Mouse (Mus musculus) thymus, adult 18-20 months (tissue): ENCODE data around the gene Scn5a.
A peak's percentile ranks its signal among the peaks of the same experiment; 100 is the strongest.

ENCODE experiments used
- DNase-seq, 2 experiments: peaks; one replicate each; pipeline ENCODE4 v3.0.0; 2022; ENCODE audit warnings: mixed read lengths in 2 of 2

Scn5a gene

DNA sequence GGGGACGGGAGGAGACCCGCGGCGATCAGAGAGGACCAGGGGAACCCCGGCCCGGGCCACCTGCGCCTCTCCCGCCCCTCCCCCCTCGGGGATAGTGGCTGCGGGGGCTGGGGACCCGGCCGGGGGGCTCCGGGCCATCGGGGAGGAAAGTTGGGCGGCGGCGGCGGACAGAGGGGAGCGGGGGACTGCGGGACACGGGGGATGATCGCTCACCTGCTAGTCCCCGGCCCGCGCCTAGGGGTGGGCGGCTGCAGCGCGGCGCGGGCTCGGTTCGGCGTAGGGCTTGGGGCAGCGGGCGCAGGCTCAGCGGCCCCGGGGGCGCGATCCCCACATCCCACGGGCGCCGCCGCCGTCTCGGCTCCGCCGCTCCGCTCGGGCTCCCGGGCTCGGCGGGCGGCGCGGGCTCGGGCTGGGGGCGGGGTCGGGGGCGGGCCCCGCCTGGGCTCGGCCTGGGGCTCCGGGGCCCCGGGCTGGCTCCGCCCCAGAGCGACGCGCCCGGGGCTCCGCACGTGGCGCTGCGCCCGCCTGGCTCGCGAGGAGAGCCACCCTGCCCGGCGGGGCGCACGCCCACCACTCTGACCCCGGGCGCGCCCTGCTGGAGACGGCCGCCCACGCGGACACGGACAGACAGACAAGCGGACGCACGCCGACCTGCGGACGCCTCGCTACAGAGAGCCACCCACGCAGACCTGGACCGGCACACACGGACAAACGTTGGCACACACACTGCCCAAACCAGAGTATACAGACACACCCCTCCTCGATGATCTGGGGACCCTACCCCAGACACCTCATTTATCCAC, at the start of gene Scn5a:
Scn5a (minus strand) TSS at position 381 of the 803 bp plus-strand sequence.
- DNase-seq = peak; percentile 35 to 38

DNA sequence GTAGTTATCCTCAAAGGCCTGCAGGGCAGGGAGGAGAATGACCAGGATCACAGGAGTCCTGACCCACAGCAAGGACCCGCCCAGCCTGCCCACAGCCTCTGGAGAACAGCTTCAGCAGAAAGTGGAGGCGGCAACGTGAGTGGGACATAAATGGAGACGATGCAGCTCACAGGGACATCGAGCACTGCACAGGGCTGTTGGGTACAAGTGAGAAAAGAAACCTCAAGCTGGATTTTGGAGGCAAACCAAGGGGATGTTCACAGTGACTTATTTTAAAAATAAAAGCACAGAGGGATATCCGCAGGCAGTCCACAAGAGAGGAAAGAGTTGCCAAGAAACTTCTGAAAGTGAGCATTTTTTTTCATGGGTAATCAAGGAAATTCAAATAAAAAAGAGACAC, 48.4 kb upstream of the Scn5a start:
- no peak for DNase-seq

DNA sequence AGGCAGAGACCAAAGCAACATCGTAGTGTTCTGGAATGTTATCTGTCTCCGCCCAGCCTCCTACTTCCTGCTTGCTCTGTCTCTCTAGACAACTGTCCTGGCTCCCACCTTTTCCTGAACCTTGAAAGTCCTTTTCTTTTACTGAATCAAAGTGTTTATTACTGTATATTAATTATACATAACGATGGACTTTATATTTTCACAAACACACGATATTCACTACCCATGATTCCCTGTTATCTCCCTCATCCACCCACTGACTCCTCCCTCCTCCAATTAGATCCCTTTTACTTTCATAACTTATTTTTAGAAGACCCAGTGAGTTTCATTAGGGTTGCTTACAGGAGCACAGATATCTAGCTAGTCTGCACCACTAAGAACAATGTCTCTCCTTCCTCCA, 45.3 kb upstream of the Scn5a start:
- DNase-seq = no peak

DNA sequence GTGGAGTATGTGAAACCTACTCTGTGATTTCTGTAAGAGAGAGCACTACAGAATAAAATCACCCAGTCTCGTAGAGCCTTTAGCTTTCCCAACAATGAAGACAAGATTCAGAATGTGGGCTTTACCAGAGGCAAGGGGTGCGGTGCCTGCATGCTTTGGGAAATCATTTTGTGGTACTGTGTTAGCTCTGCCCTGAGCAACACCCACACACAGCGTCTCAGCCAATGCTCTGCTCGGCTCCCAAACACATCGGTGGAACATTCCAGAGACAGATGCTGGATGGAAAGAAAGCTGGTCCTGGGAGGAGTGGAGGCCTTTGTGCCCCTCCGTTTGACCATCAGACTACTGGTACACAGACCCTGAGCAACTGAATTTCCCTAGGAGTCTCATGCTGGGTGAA, 36.0 kb upstream of the Scn5a start:
- no peak for DNase-seq

DNA sequence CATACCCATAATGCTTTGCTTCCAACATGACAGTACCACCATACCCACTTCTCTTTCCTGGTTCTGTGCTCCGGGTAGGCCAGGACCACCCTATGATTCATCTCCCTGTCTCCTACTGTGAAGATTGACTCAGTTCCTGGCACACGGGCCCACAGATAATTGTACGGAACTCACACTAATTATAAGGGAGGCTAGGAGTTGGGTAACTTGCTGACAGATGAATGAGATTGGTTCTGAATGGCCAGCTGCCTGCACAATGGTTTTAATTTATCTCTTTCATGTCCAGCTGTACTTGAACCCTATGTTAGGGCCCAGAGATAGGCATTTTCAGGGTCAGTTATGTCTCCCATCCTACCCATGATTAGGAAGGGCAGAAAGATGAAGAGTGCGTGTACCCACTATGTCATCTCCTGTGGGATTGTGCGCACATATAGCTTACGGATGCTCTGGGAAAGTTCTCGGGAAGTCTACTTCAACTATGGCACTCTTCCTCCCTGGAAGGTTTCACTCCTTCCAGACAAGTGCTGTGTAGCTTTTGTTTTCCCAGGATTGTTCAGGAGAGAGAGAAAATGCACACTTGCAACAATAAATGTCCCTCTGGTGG, 31.8 kb upstream of the Scn5a start:
- DNase-seq = no peak

DNA sequence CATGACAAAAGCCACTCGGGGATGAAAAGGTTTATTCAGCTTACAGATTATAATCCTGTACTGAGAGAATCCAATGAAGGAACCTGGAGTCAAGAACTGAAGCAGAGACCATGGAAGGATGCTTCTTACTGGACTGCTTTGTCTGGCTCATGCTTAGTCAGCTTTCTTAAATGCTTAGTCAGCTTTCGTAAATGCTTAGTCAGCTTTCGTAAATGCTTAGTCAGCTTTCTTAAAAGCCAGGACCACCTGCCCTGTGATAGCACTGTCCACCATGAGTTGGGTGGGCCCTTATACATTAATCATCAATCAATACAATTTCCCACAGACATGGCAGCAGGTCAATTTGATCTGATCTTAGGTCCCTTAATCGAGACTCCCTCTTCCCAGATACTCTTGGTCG, 28.1 kb upstream of the Scn5a start:
- no peak for DNase-seq

DNA sequence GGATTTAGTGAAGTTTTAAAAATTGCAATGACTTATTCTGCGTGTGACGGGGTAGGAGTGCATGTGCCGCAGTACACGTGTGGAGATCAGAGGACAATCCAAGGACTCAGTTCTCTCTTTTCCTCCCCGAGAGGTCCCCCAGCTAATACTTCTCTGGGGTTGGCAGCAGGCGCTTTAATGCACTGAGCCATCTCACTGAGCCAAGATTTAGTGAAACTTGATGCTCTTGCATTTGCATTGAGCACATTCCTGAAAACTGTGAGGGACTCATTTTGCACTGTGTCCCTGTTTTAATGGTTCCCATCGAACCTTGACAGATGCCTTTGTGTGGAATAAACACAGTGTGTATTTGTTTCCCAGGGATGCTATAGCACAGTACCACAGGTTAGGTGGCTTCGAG, 25.8 kb upstream of the Scn5a start:
- no peak for DNase-seq

DNA sequence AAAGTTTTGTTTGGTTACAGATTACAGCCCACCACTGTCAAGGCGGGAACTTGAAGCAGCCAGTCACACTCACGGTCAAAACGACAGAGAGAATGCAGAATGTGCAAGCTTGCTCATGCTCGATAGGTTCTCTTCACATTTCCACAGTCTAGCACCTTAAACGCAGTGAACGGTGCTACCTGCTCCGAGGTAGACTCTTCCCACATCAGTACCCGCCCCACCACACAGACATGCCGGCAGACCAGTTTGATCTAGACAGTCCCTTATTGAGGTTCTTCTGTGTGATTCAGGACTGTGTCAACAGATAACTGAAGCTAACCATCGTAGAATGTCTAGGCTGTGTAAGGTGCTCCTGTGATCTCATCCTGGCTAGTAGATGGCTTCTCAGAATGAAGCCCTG, 19.7 kb upstream of the Scn5a start:
- DNase-seq = no peak

DNA sequence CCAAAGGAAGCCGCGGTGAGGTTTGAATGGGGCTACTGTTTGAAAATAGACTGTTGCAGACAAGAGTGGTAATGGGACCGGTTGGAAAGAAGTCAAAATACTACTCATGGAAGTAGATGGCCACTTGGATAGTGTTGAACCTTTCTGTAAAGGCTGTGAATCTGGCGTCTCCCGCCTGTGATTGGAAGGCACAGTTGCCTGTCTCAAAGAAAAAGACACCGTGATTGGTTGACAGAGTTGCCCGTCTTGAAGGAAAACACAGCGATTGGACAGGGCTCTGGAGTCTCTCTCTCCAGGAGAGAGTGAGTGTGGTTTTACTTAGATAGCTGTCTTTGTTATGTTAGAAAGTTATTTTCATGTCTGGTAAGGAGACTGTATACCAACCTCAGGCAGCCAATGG, 18.5 kb upstream of the Scn5a start:
- DNase-seq = no peak

DNA sequence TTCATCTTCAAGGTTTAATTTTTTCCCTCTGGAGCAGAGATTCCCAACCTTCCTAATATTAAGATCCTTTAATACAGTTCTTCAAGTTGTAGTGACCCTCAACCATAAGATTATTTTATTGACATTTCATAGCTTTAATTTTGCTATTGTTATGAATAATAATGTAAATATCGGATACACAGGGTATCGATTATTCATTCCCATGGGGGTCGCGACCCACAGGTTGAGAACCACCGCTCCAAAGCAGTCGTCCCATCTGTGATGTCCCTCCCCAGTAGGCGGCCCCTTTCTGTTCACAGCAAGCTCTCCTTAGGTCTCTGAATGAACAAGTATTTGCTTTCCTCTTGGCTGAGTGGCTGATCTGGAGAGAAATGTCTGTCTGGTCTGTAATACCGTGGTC, 10.8 kb upstream of the Scn5a start:
- DNase-seq = no peak

DNA sequence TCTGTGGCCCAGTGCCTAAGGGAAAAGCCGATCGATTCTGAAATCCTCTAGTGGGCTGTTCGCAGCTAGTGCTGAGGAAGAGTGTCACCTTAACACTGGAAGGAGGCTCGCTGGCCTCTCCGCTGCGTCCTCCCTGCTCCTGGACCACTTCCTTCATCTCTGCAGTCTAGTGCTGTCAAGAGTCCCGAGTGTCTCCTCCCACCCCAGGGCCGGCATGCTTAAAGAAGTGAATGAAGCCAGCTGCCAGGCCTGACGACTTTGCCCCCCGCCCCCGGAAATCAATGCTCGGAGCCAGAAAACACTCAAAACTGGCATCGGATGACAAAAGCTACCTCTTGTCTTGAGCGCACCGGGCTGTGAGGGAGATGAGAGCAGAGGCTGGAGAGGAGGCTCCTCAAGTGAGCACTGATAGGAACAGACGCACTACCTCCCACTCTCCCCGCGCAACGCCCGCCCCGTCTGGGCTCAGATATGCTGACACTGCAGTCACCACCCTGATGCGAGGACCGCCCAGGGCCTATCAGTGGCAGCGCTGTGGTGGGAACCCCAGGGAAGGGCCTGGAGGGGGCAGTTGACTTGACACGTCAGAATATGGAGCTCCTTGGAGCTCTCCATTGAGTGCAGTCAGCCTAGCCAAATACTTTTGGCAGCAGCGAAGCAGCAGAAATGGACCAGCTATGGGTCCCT, 10.1 kb upstream of the Scn5a start:
- no peak for DNase-seq

DNA sequence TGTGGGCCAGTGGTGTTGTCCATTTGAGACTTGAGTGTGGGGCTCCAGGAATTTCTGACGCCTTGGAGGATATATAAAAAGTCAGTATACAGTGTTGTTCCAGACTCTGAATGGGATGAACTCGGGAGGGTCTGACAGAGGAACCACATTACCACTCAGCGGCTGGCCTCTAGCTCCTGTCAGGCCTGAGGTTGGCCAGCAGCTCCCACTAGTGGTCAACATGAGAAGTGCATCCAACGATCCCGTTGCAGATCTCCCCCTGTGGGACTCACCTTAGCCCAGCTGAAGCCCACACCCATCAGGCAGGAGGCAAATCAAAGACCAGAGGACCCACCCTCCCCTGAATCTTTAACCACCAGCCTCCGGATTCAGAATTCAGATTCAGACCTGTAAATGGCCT, 1.9 kb upstream of the Scn5a start:
- peak; percentile 54 to 58 for DNase-seq

DNA sequence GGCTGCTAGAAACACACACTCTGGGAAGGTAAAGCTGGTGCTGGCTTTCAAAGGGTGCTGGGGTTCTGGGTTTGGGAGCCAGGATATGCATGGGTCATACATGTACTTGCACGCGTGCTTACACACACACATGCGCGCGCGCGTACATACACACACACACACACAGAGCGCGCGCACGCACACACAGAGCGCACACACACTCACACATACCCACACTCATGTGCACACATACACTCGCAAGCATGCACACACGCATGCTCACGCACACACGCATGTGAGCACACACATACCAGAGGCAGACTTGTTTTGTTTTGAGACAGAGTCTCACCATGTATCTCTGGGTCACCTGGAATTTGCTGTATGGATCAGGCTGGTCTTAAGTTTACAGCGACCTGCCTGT, 1.4 kb upstream of the Scn5a start:
- no peak for DNase-seq

DNA sequence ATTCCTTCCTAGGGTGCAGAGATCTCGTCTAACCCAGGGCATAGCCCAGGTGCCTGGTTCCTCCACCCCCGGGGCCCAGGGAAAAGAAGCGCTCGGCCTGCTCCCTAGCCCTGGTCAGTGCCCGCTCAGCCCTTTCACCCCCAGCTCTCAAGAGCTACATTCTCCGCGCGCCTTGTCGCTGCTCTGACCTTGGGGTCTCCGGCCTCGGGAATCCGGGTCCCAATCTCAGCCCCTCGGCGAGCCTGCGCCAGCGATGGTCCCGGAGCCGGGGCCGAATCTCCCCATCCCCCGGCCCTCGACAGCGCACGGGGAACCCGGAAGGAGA, 543 bp downstream of the Scn5a start:
- peak in 1 of 2 experiments; percentile 10 for DNase-seq

DNA sequence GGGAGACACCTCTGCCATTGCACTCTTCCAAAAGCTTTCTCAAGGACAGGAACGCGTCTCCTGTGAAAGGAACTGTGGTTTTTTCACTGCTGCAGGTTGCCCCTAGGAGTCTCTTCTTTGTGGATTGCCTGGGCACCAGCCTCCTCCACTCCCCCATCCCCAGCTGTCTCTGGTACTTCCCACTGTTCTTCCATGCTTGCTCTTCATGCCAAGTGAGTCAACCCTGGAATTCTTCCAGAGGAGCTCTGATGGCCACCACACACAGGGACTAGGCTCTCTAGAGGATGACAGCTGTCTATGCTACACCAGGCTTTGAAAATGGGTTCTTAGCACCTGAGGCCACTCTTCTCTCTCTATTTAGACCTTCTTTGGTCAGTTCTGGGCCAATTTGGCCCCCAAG, 1.8 kb downstream of the Scn5a start:
- DNase-seq = no peak

DNA sequence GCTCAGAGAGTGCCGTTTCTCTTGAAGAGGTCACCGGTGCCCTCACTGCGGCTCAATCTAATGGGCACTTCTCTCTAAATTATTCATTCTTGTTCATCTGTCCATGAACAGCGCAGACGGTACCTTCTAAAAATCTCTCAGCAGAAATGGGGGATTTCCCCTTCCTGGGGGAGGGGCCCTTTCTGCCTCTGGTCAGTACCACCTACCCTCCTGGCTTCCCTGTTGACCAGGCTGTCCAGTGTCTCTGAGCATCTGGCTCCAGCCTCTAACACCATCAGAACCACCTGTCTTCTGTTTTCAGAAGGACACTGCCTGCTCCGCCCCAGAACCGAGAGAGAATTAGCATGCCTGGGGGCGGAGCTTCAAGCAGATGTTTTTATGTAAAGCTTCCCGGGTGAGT, 3.1 kb downstream of the Scn5a start:
- DNase-seq = no peak

DNA sequence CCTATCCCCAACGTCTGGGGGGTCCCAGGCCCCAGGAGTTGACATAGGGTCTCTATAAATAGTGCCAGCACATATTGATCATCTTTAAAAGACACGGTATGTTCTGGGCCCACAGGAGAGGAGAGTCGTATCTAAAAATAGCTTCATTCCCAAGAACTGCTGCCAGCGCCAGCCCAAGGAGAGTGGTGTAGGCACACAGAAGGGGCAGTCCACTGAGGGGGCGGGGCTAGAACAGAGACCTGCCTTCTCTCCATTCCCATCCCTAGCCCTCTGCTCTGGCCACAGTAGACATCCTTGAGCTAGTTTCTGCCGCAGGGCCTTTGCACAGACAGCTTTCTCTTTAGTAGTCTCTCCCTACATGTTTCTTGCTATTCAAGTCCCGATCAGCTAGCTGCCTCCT, 4.5 kb downstream of the Scn5a start:
- DNase-seq = no peak

DNA sequence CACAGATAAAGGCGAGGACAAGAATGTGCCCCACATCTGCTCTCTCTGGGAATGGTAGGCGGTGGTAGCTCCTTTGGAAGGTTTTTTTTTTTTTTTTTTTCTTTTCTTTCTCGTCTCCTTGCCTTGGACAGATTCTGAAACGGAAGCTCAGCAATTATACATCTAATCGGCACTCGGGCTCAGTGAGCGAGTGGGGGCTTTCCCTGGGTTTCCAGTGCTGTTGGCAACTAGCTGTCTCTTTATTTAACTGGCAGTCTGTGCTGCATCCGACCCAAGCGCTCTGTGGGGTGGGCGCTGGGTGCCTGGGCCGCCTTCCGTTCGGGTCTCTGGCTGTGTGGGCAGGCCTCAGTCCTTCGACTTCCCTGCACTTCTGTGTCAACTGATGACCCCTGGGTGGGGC, 5.8 kb downstream of the Scn5a start:
- no peak for DNase-seq

DNA sequence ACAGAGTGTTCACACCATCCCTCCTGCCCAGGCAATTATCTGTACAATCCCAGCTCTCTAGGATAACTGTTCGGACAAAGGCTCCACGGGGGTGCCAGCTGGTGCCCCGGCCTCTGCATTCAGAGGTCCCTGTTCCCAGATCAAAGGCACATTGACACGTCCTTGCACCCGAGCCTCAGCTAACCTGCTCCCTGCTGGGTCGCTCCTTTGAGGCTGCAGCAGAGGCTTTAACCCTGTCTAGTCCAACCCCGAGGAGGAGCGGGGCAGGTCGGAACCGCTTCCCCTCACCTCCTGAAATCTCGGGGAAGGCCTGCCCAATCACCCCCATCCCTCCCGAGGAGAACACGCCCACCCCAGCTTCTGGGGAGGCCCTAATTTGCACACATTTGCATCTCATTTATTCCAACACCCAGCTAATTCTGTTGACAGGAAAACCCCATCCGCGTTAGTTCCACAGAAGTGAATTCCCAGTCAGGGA, 7.4 kb downstream of the Scn5a start:
- no peak for DNase-seq

DNA sequence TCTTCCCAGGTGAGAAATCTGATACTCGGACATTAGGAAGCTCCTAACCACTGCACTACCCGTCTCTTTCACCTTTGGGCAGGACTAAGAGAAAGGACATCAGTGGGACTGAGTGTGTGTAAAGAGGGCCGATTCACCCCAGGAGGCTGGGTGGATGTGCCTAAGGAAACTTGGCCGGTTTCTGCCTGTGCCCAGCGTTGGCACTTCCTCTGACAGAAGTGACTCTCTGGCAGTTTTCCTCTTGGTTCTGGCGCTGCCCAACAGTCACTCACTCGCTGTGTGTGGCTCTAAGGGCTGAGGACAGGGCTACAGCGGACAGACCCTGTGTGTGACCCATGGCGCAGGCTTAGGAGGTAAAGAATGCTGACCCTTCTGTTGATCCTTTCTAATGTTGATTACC, 8.2 kb downstream of the Scn5a start:
- no peak for DNase-seq

DNA sequence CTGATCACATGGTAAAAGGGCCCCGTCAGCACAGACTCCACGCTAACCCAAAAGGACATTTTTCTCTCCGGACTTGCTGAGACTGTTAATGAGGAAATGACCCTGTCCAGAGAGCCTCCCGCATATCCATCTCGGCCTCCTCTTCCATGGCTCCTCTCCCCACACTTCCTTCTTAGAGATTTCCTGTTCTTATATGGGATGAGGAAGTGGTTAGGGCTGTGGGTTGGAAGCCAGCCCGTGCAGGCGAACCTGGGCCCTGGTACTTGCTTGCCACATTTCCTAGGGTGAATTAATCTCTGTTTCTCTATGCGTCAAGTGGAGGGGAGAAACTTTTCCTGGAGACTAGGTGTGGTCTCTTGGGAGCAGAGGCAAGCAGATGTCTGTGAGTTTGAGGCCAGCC, 10.1 kb downstream of the Scn5a start:
- DNase-seq = no peak

DNA sequence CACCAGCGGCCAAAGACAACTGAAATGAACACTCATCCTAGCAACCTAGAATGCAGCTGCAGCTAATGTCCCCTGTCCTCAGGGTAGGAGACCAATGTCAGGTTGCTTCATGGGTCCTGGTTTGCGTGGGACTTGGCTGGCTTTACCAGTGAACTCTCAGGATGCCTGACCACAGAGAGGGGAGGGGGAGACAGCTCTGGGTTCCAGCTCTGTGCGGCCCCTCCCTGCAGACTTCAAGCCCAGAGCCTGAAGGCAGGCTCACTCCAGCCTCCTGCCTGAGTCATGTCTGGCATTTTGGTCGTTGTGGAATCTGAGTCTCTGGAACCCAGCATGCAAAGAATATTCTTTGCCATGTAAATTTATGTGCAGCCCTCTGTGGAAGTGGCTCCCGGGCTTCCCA, 11.0 kb downstream of the Scn5a start:
- no peak for DNase-seq

DNA sequence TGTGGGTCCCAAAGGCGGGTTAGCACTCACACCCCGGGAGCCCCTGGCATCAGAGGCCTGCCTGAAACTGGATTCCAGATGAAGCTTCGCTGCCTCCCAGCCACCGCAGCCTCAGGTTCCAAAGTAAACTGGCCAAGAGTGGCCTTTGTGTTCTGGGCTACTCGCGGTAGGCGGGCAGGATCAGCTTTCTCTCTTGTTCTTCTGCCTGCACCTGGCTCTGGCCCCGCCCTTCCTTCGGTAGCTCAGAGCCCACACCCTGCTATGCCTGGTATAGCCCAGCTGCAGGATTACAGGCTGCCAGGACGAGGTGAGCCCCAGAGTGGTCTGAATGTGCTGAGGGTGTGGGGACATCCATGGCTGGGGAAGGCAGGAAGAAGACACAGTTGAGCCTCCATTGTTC, 12.6 kb downstream of the Scn5a start:
- no peak for DNase-seq

DNA sequence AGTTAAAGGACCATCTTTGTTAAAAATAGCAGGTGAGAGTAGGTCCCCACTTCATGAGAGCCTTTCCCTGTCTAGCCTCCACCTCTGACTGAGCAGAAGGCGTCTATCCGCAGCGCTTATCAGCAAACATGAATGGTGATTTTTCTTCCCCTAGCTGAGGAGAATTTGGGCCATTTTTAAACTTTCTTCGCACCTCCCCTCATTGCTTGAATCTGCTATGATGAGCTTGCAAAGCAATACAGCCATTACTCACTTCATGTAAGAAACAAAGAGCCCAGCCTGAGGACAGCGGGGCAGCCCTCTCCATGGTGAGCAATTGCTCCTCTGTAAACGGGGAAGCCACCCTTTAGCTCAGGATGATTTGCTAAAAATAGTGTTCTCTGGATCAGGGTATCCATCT, 14.0 kb downstream of the Scn5a start:
- DNase-seq = no peak
